Mouse (Mus musculus) CH12.LX (cell line): ENCODE results near the gene Ggct. TPM values are rescaled to one million over a fixed set of nuclear protein-coding genes. Genes with fewer than 3 reads are reported as not detected.

Source experiments
- DNase-seq: peaks from one replicate; pipeline ENCODE4 v3.0.0-alpha.2; 2013; ENCODE audit errors: extremely low read depth
- H3K27ac ChIP-seq: 2 replicates; pipeline ENCODE4 v1.5.1; 2012; ENCODE audit warnings: low read depth, mild to moderate bottlenecking, control low read depth, moderate library complexity; ENCODE audit not compliant: insufficient read depth
- H3K27me3 ChIP-seq: replicated peaks from 2 replicates; pipeline ENCODE3; 2012; ENCODE audit warnings: inconsistent platforms
- H3K36me3 ChIP-seq, 2 experiments: replicated peaks in 1 of 2; 2 replicates each; pipeline versions ENCODE3 to v1.6.1; 2012; ENCODE audit warnings: inconsistent platforms in 1 of 2, low read length in 1 of 2, mild to moderate bottlenecking in 1 of 2, mixed read lengths in 1 of 2, moderate library complexity in 1 of 2; ENCODE audit not compliant: control insufficient read depth in 1 of 2, insufficient read depth in 1 of 2
- H3K4me1 ChIP-seq, 2 experiments: 2 replicates each; pipeline ENCODE4 v1.6.1; 2012; ENCODE audit warnings: inconsistent platforms in 1 of 2, moderate library complexity in 1 of 2; ENCODE audit not compliant: insufficient read depth in 2 of 2, control insufficient read depth in 1 of 2
- H3K4me2 ChIP-seq: 2 replicates; pipeline ENCODE4 v1.6.1; 2012; ENCODE audit warnings: low read depth, mild to moderate bottlenecking, control low read depth; ENCODE audit not compliant: poor library complexity, insufficient read depth, severe bottlenecking
- H3K4me3 ChIP-seq, 3 experiments: fragments of 150-350 bp in 1 of 3; sonication (generic) in 1 of 3; replicated peaks in 1 of 3; 2 replicates each; pipeline versions ENCODE3 to v1.5.1; 2011 to 2012; ENCODE audit warnings: low read depth in 2 of 3, low read length in 2 of 3, mild to moderate bottlenecking in 2 of 3, moderate library complexity in 2 of 3, control low read depth in 1 of 3, improper control_type of control experiment in 1 of 3, inconsistent platforms in 1 of 3, mixed read lengths in 1 of 3; ENCODE audit not compliant: poor library complexity in 1 of 3
- H3K79me2 ChIP-seq: replicated peaks from 2 replicates; pipeline ENCODE4 v1.6.1; 2012; ENCODE audit warnings: mild to moderate bottlenecking, moderate library complexity; ENCODE audit not compliant: control insufficient read depth, poor library complexity, insufficient read depth, severe bottlenecking; ENCODE audit errors: extremely low read depth
- H3K9ac ChIP-seq: 2 replicates; pipeline ENCODE4 v1.6.1; 2012; ENCODE audit warnings: low read depth, mild to moderate bottlenecking, control low read depth, moderate library complexity; ENCODE audit not compliant: insufficient read depth
- H3K9me3 ChIP-seq: replicated peaks from 2 replicates; pipeline ENCODE3; 2012; ENCODE audit warnings: low read length, inconsistent platforms, mixed read lengths
- CHD1 ChIP-seq: IDR thresholded peaks from 2 replicates; pipeline ENCODE4 v1.6.1; 2012; ENCODE audit warnings: low read depth, low read length, improper control_type of control experiment, inconsistent platforms
- ELF1 ChIP-seq: IDR thresholded peaks from 2 replicates; pipeline ENCODE4 v1.6.1; 2014; ENCODE audit warnings: low read depth, mild to moderate bottlenecking, inconsistent platforms, low read length, improper control_type of control experiment
- IRF4 ChIP-seq: IDR thresholded peaks from 2 replicates; pipeline ENCODE4 v1.6.1; 2014; ENCODE audit warnings: low read depth, mild to moderate bottlenecking, inconsistent platforms, low read length, improper control_type of control experiment
- JUND ChIP-seq: conservative IDR thresholded peaks from 2 replicates; pipeline ENCODE4 v1.6.1; 2011; ENCODE audit warnings: low read depth, low read length, improper control_type of control experiment
- MAFK ChIP-seq: IDR thresholded peaks from 2 replicates; pipeline ENCODE4 v1.6.1; 2011; ENCODE audit warnings: low read length, improper control_type of control experiment; ENCODE audit not compliant: insufficient replicate concordance
- MEF2A ChIP-seq: IDR thresholded peaks from 2 replicates; pipeline ENCODE4 v1.6.1; 2014; ENCODE audit warnings: low read depth, mild to moderate bottlenecking, inconsistent platforms, low read length, improper control_type of control experiment, borderline replicate concordance
- RAD21 ChIP-seq: IDR thresholded peaks from 2 replicates; pipeline ENCODE4 v1.6.1; 2011; ENCODE audit warnings: low read depth, mild to moderate bottlenecking, low read length, improper control_type of control experiment, moderate library complexity
- UBTF ChIP-seq: IDR thresholded peaks from 2 replicates; pipeline ENCODE4 v1.6.1; 2012; ENCODE audit warnings: low read depth, mild to moderate bottlenecking, inconsistent platforms, low read length, improper control_type of control experiment, moderate library complexity
- USF1 ChIP-seq: IDR thresholded peaks from 2 replicates; pipeline ENCODE4 v1.6.1; 2014; ENCODE audit warnings: low read depth, mild to moderate bottlenecking, inconsistent platforms, low read length, improper control_type of control experiment
- USF2 ChIP-seq: conservative IDR thresholded peaks from 2 replicates; pipeline ENCODE4 v1.6.1; 2011; ENCODE audit warnings: low read depth, low read length, improper control_type of control experiment
- dilution Hi-C: fragments of 300-500 bp; cut with MboI; formaldehyde crosslinking; loops from 2 replicates; pipeline ENCODE4 v1.14.3; 2020; ENCODE audit warnings: low sequenced_read_pairs; ENCODE audit not compliant: extremely low pct_unique_long_range_greater_than_20kb, extremely low pct_ligation_motif_present
- in situ Hi-C: fragments of 300-500 bp; cut with MboI; formaldehyde crosslinking; loops from 3 replicates; pipeline ENCODE4 v1.14.3; 2019; ENCODE audit warnings: low sequenced_read_pairs, low pct_ligation_motif_present, low pct_unique_long_range_greater_than_20kb, mixed read lengths
- polyA plus RNA-seq: library from polyadenylated mRNA; unstranded; fragments of >175 nt; gene quantifications from 2 replicates; pipeline ENCODE4 v1.2.1, GENCODE M21; 2012; ENCODE audit warnings: low read depth; ENCODE audit not compliant: insufficient read length
- total RNA-seq, 2 experiments: library from RNA; depleted of rRNA; stranded (reverse); fragments of 300-350 nt in 1 of 2; fragments of >200 nt in 1 of 2; gene quantifications; 2 replicates each; pipeline ENCODE4 v1.2.3; 2012 to 2014

Gene Ggct
- total and polyA plus RNA-seq, 3 experiments = 9.8 to 24.5 (median 12.7) TPM

DNA sequence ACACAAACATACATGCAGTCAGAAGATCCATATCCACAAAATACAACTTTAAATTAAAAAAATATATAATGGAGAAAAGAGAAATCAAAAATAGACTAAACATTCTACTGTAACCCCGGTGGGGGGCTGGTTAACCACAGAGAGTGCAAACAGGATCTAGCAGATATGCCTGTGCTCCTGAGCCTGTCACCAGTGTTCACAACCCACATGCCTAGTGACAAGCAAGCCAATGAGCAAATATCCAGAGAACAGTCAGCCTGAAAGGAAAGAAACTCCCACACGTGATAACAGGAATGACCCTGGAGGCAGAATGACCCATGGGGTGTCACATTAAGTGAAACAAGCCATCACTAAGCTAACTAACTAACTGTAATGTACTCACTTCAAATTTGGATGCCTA lies 56.3 kb downstream of the Ggct start:
- no peak for TF ChIP-seq IRF4
- no peak for TF ChIP-seq CHD1
- no peak for TF ChIP-seq RAD21
- no peak for TF ChIP-seq UBTF
- TF ChIP-seq, all 38 proteins: peak for 0

DNA sequence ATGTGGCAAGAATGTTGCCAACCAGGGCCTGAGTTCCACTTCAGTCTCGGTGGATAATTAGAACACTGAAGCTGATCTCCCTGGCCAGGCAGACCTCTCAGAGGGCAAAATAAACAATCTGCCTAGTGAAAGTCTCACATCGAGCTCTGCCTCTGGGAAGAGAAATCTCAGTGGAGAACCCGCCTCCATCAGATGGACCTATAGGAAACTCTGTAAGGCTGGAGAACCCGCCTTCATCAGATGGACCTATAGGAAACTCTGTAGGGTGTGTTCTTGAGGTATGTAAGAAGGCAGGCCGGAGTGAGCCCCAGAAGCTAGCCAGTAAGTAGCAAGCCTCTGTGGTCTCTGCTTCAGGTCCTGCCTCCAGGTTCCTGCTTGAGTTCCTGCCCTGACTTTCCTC lies 57.8 kb downstream of the Ggct start:
- peaks cover 0 to 24% of the 10 kb centered on the region in 2 experiments; a peak in 2 of 4 replicates for H3K4me1 ChIP-seq
- no peaks in the 10 kb centered on the region for H3K9me3 ChIP-seq
- TF ChIP-seq USF1 = no peak
- TF ChIP-seq MAFK = no peak
- TF ChIP-seq ELF1 = no peak
- no peak for TF ChIP-seq MEF2A
- dilution Hi-C loops (no loop called here), in situ Hi-C loops (no loop called here)
- H3K27me3 ChIP-seq = no peaks in the 10 kb centered on the region
- no peak overlapping the region for H3K9ac ChIP-seq
- H3K4me3 ChIP-seq = no peak overlapping the region
- no peaks in the 10 kb centered on the region for H3K79me2 ChIP-seq
- DNase-seq = no peak
- H3K4me2 ChIP-seq = no peak overlapping the region
- no peak overlapping the region for H3K27ac ChIP-seq
- H3K36me3 ChIP-seq = no peaks in the 10 kb centered on the region

More for the DNA sequence above, 56.3 kb downstream of the Ggct start:
- Histone ChIP-seq H3K9me3 (no peaks in the 10 kb centered on the region), H3K4me3 (no peak overlapping the region), H3K27me3 (no peaks in the 10 kb centered on the region), H3K36me3 (no peaks in the 10 kb centered on the region), H3K9ac (no peak overlapping the region), H3K27ac (no peak overlapping the region), H3K79me2 (no peaks in the 10 kb centered on the region), H3K4me2 (no peak overlapping the region), H3K4me1 (peaks cover 0 to 24% of the 10 kb centered on the region in 2 experiments; a peak in 2 of 4 replicates)
- in situ Hi-C loops = no loop called here
- no peak for DNase-seq
- dilution Hi-C loops = no loop called here

DNA sequence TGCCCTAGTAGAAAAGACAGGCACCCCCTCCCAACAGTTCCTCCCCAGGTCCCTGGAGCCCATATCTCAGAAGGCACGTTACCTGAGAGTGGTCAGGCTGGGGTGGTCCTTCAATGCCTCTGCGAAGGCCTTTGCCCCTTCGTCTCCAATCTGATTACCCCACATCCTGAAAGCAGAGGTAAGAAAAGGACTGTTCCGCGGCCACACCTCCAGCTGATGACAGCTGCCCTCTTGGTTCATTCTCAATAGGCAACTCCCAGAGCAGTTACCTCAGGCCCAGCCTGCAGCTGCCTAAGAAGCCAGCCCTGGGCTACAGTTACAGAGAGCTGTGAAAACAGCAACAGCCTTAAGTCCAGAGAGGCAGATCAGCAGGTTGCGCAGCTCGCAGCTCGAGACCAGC lies 58.4 kb downstream of the Ggct start:
- in situ Hi-C loops = no loop called here
- DNase-seq = no peak
- TF ChIP-seq JUND = no peak
- no peak for TF ChIP-seq USF2
- TF ChIP-seq ELF1 = no peak
- H3K4me1 ChIP-seq = peaks cover 0 to 21% of the 10 kb centered on the region in 2 experiments; a peak in 2 of 4 replicates
- H3K9ac ChIP-seq = no peak overlapping the region
- H3K27me3 ChIP-seq = no peaks in the 10 kb centered on the region
- dilution Hi-C loops = no loop called here
- H3K4me3 ChIP-seq = no peak overlapping the region
- H3K36me3 ChIP-seq = no peaks in the 10 kb centered on the region
- no peaks in the 10 kb centered on the region for H3K9me3 ChIP-seq
- no peaks in the 10 kb centered on the region for H3K79me2 ChIP-seq
- H3K27ac ChIP-seq = no peak overlapping the region
- H3K4me2 ChIP-seq = no peak overlapping the region
